Mouse (Mus musculus) heart, embryonic 11.5 days (tissue): ENCODE measurements around the gene Flrt3. TPM values are rescaled to one million over a fixed set of nuclear protein-coding genes. Genes with fewer than 3 reads are reported as not detected.

Source experiments
- ATAC-seq: fragments of 200-750 bp; cut with Nextera tagmentation; replicated peaks from 2 replicates; pipeline ENCODE4 v1.8.0; 2017; ENCODE audit warnings: moderate library complexity; ENCODE audit not compliant: insufficient number of reproducible peaks, low FRiP score, low TSS enrichment
- H3K27ac ChIP-seq: fragments of 300-500 bp; sonication (generic); 2 replicates; pipeline ENCODE4 v1.5.1; 2014; ENCODE audit warnings: mild to moderate bottlenecking, low read depth, low read length
- H3K27me3 ChIP-seq: fragments of 300-500 bp; sonication (generic); 2 replicates; pipeline ENCODE4 v1.6.1; 2014; ENCODE audit warnings: mild to moderate bottlenecking, low read length, mixed read lengths; ENCODE audit not compliant: control insufficient read depth, insufficient read depth
- H3K36me3 ChIP-seq: fragments of 300-500 bp; sonication (generic); 2 replicates; pipeline ENCODE4 v1.6.1; 2014; ENCODE audit warnings: mild to moderate bottlenecking, low read length, moderate library complexity, mixed read lengths; ENCODE audit not compliant: control insufficient read depth, insufficient read depth
- H3K4me1 ChIP-seq: fragments of 300-500 bp; sonication (generic); 2 replicates; pipeline ENCODE4 v1.6.1; 2014; ENCODE audit warnings: low read length; ENCODE audit not compliant: control insufficient read depth, insufficient read depth
- H3K4me2 ChIP-seq: fragments of 300-500 bp; sonication (generic); 2 replicates; pipeline ENCODE4 v1.6.1; 2014; ENCODE audit warnings: mild to moderate bottlenecking, moderate library complexity
- H3K4me3 ChIP-seq: fragments of 300-500 bp; sonication (generic); 2 replicates; pipeline ENCODE4 v1.5.1; 2014; ENCODE audit warnings: low read depth, low read length
- H3K9ac ChIP-seq: fragments of 300-500 bp; sonication (generic); 2 replicates; pipeline ENCODE4 v1.6.1; 2014; ENCODE audit warnings: mild to moderate bottlenecking, low read depth, low read length, moderate library complexity
- H3K9me3 ChIP-seq: fragments of 300-500 bp; sonication (generic); replicated peaks from 2 replicates; pipeline ENCODE4 v1.6.1; 2016; ENCODE audit warnings: low read length; ENCODE audit not compliant: control insufficient read depth
- WGBS: fragments of 180-500 bp; shearing (Covaris S2); extraction: QIAGEN DNeasy Blood & Tissue Kit; methylation state at CpG from one replicate; pipeline ENCODE4 v1.1.7; 2014; ENCODE audit not compliant: insufficient replicate concordance; 5-methylcytosine and 5-hydroxymethylcytosine counted together
- polyA plus RNA-seq: library from polyadenylated mRNA; unstranded; fragments of >200 nt; fragmentation: Nextera tagmentation; extraction: Ambion mirVana; gene quantifications from 2 replicates; pipeline ENCODE4 v1.2.1, GENCODE M21; 2014

The Flrt3 gene
- polyA plus RNA-seq, 1 experiment from 2014 or later, result 49.9 TPM

GRCm38 (mm10) chr2:140667261-140668047 is 3.8 kb downstream of the Flrt3 start:
- H3K27me3 ChIP-seq, result no peaks in the 10 kb centered on the region
- H3K4me1 ChIP-seq, result peaks cover 10% of the 10 kb centered on the region
- H3K9ac ChIP-seq, result peak overlapping the region; percentile 59
- no peaks in the 10 kb centered on the region for H3K9me3 ChIP-seq
- peak overlapping the region; percentile 62 for H3K4me2 ChIP-seq
- peak overlapping the region; percentile 41 for H3K4me3 ChIP-seq
- 64% methylated on average over 13 of the region's 13 CpGs for WGBS
- ATAC-seq, result no peak
- no peaks in the 10 kb centered on the region; the same call in 1 of the 2 replicates for H3K36me3 ChIP-seq
- H3K27ac ChIP-seq, result no peak overlapping the region

- Histone ChIP-seq H3K4me1 (peaks cover 10% of the 10 kb centered on the region), H3K9me3 (no peaks in the 10 kb centered on the region), H3K4me3 (no peak overlapping the region), H3K9ac (0 out of 2 replicates have a peak overlapping the region, but pooled peaks have one; percentile 43), H3K27ac (no peak overlapping the region), H3K36me3 (no peaks in the 10 kb centered on the region; the same call in 1 of the 2 replicates), H3K27me3 (no peaks in the 10 kb centered on the region), H3K4me2 (peak overlapping the region; percentile 62)
- 43% methylated on average over 7 of the region's 7 CpGs for WGBS
- ATAC-seq, result no peak
Measured at GRCm38 (mm10) chr2:140666846-140667245, 4.4 kb downstream of the Flrt3 start.

- Histone ChIP-seq H3K4me3 (no peak overlapping the region), H3K4me1 (peaks cover 10% of the 10 kb centered on the region), H3K27ac (no peak overlapping the region), H3K9ac (no peak overlapping the region), H3K27me3 (no peaks in the 10 kb centered on the region), H3K9me3 (no peaks in the 10 kb centered on the region), H3K4me2 (no peak overlapping the region), H3K36me3 (peaks cover 6% of the 10 kb centered on the region)
- no peak for ATAC-seq
- WGBS, result 77% methylated on average over 4 of the region's 4 CpGs
Measured at GRCm38 (mm10) chr2:140664381-140664780, 6.9 kb downstream of the Flrt3 start.

GRCm38 (mm10) chr2:140662673-140663072 is 8.6 kb downstream of the Flrt3 start:
- Histone ChIP-seq H3K27me3 (no peaks in the 10 kb centered on the region), H3K9ac (no peak overlapping the region), H3K4me1 (peaks cover 7% of the 10 kb centered on the region), H3K4me3 (no peak overlapping the region), H3K27ac (no peak overlapping the region), H3K36me3 (peaks cover 6% of the 10 kb centered on the region), H3K4me2 (no peak overlapping the region), H3K9me3 (no peaks in the 10 kb centered on the region)
- ATAC-seq, result no peak
- 90% methylated on average over 5 of the region's 5 CpGs for WGBS

GRCm38 (mm10) chr2:140653978-140654377 is 17.3 kb downstream of the Flrt3 start:
- 62% methylated on average over 2 of the region's 2 CpGs for WGBS
- H3K4me2 ChIP-seq, result no peak overlapping the region

GRCm38 (mm10) chr2:140653481-140653880 is 17.8 kb downstream of the Flrt3 start:
- H3K4me1 ChIP-seq, result no peaks in the 10 kb centered on the region
- H3K27ac ChIP-seq, result no peak overlapping the region
- H3K9me3 ChIP-seq, result no peaks in the 10 kb centered on the region
- no peaks in the 10 kb centered on the region for H3K27me3 ChIP-seq
- no peak overlapping the region for H3K4me3 ChIP-seq
- H3K4me2 ChIP-seq, result no peak overlapping the region
- no peak overlapping the region for H3K9ac ChIP-seq
- no peaks in the 10 kb centered on the region for H3K36me3 ChIP-seq
- no peak for ATAC-seq

More at GRCm38 (mm10) chr2:140653978-140654377, 17.3 kb downstream of the Flrt3 start:
- Histone ChIP-seq H3K27ac (no peak overlapping the region), H3K9me3 (no peaks in the 10 kb centered on the region), H3K36me3 (no peaks in the 10 kb centered on the region), H3K27me3 (no peaks in the 10 kb centered on the region), H3K4me3 (no peak overlapping the region), H3K9ac (no peak overlapping the region), H3K4me1 (no peaks in the 10 kb centered on the region)
- ATAC-seq, result no peak

- Histone ChIP-seq H3K27me3 (no peaks in the 10 kb centered on the region), H3K4me2 (no peak overlapping the region), H3K9ac (no peak overlapping the region), H3K27ac (no peak overlapping the region), H3K36me3 (no peaks in the 10 kb centered on the region), H3K4me3 (no peak overlapping the region), H3K9me3 (no peaks in the 10 kb centered on the region), H3K4me1 (no peaks in the 10 kb centered on the region)
- 55% methylated on average over 2 of the region's 2 CpGs for WGBS
- no peak for ATAC-seq
Measured at GRCm38 (mm10) chr2:140621730-140622337, 49.4 kb downstream of the Flrt3 start.

GRCm38 (mm10) chr2:140615451-140615850 is 55.8 kb downstream of the Flrt3 start:
- no peaks in the 10 kb centered on the region for H3K4me1 ChIP-seq
- 89% methylated on average over 2 of the region's 2 CpGs for WGBS
- no peaks in the 10 kb centered on the region for H3K9me3 ChIP-seq
- no peak overlapping the region for H3K4me2 ChIP-seq
- H3K4me3 ChIP-seq, result no peak overlapping the region
- H3K36me3 ChIP-seq, result no peaks in the 10 kb centered on the region
- ATAC-seq, result no peak
- no peak overlapping the region for H3K9ac ChIP-seq
- no peaks in the 10 kb centered on the region for H3K27me3 ChIP-seq
- H3K27ac ChIP-seq, result no peak overlapping the region
